Mouse (Mus musculus): ENCODE results near the gene Tmod3. TPM values are rescaled to one million over a fixed set of nuclear protein-coding genes. Genes with fewer than 3 reads are reported as not detected.
A peak's percentile ranks its signal among the peaks of the same experiment; 100 is the strongest.

Tmod3 gene
- polyA plus RNA-seq (2015; fragmentation: Nextera tagmentation; extraction: Ambion mirVana), result 109 and 111 TPM in 2 replicates

DNA sequence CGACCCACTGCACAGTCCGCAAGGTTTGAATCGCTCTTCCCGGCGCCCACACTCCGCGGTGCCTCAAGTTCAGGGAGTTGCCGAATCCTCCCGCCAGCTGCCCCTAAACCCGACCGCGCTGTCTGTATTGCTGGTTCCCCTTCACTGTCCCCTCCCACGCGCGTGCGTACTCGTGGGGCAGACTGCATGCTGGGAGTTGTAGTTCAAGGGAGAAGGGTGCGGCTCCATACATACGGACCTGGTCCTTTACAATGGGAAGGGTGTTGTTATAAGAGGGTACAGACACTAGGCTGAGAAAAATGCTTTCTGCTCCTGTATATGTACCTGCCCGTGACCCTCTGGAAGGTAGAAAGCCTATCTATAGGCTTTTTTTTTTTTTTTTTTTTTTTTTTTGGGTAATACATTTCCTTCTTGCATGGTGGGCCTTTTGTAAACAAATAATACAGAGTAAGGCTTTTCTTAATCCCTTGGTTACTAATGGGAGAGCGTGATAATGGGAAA, at the start of gene Tmod3:
Tmod3 (minus strand) TSS at position 146 of the 501 bp plus-strand sequence.
- Histone ChIP-seq H3K36me3 (ENCODE audit: control insufficient read depth, insufficient read depth, low read length) (no peaks in the 10 kb centered on the region), H3K27ac (replicated peaks) (peak within 1 kb of the TSS; percentile 97), H3K9me3 (ENCODE audit: control insufficient read depth, low read length) (no peaks in the 10 kb centered on the region), H3K4me3 (ENCODE audit: low read depth, low read length) (peak within 1 kb of the TSS; percentile 86), H3K4me2 (replicated peaks; ENCODE audit: low read depth) (peak within 1 kb of the TSS; percentile 67), H3K9ac (ENCODE audit: low read length) (peak within 1 kb of the TSS; percentile 90), H3K4me1 (replicated peaks; ENCODE audit: control insufficient read depth, insufficient read depth) (peaks cover 3% of the 10 kb centered on the region; the same call in 1 of the 2 replicates), H3K27me3 (ENCODE audit: control insufficient read depth, insufficient read depth, low read length) (no peaks in the 10 kb centered on the region)
- DNase-seq (ENCODE audit: low spot score), result peak; percentile 95
- WGBS, result 1% methylated on average over 21 of the region's 21 CpGs
- ATAC-seq (ENCODE audit: low FRiP score, low TSS enrichment), result peak; percentile 96
- no peak; the same call in 1 of the 2 replicates for TF ChIP-seq CTCF (IDR thresholded peaks at IDR 0.05; ENCODE audit: low read depth)
- TF ChIP-seq EP300 (optimal IDR thresholded peaks at IDR 0.05), result no peak

DNA sequence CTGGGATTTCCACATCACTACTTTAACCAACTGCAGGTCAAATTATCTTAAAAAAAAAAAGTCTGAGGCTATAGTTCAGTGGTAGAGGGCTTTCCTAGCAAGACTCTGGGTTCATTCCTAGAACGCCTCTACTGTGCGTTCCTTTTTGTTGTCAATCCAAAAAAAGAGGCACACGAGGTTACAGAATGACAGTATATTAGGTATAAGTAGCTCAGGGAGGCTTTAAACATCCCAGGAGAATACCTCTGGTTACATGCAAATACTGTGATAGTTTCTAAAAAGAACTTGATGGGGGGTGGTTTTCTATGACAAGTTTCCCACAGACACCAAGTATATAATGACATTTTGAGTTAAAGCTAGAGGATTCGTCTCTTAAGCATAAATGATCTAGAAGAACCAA, 48.0 kb upstream of the Tmod3 start:
- 83% methylated on average over 4 of the region's 4 CpGs for WGBS
- H3K4me2 ChIP-seq (replicated peaks; ENCODE audit: low read depth), result no peak overlapping the region
- no peaks in the 10 kb centered on the region for H3K27me3 ChIP-seq (ENCODE audit: control insufficient read depth, insufficient read depth, low read length)
- TF ChIP-seq EP300 (optimal IDR thresholded peaks at IDR 0.05) (no peak), CTCF (IDR thresholded peaks at IDR 0.05; ENCODE audit: low read depth) (no peak)
- no peaks in the 10 kb centered on the region; the same call in 1 of the 2 replicates for H3K4me1 ChIP-seq (replicated peaks; ENCODE audit: control insufficient read depth, insufficient read depth)
- DNase-seq (ENCODE audit: low spot score) (no peak), ATAC-seq (ENCODE audit: low FRiP score, low TSS enrichment) (no peak)
- no peaks in the 10 kb centered on the region for H3K9me3 ChIP-seq (ENCODE audit: control insufficient read depth, low read length)
- H3K36me3 ChIP-seq (ENCODE audit: control insufficient read depth, insufficient read depth, low read length), result no peaks in the 10 kb centered on the region
- H3K9ac ChIP-seq (ENCODE audit: low read length), result no peak overlapping the region
- no peak overlapping the region for H3K27ac ChIP-seq (replicated peaks)
- no peak overlapping the region for H3K4me3 ChIP-seq (ENCODE audit: low read depth, low read length)

DNA sequence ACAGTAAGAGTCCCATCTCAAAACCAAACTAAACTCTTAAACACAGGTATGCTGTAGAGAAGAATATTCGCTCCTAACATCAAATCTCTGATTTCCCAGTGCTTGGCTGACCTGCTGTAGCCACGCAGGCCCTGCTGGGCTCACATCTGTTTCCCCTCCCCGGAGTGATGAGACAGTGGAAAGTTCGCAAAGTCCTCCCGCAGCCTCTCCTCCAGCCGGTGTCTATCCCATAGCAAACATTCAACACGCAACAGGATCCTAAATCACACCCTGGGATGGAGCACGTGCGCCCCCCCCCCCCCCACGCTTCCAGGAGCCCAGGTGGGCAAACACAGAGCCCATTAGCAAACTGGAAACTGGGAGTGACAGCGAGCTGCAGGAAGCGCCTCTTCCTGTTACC, 42.1 kb upstream of the Tmod3 start:
- 20% methylated on average over 12 of the region's 12 CpGs for WGBS
- peak; percentile 19 for DNase-seq (ENCODE audit: low spot score)
- peak overlapping the region; percentile 25; the same call in 1 of the 2 replicates for H3K4me2 ChIP-seq (replicated peaks; ENCODE audit: low read depth)
- no peak overlapping the region for H3K27ac ChIP-seq (replicated peaks)
- peak; percentile 24; the same call in 1 of the 2 replicates for ATAC-seq (ENCODE audit: low FRiP score, low TSS enrichment)
- no peaks in the 10 kb centered on the region for H3K27me3 ChIP-seq (ENCODE audit: control insufficient read depth, insufficient read depth, low read length)
- H3K36me3 ChIP-seq (ENCODE audit: control insufficient read depth, insufficient read depth, low read length), result no peaks in the 10 kb centered on the region
- H3K4me1 ChIP-seq (replicated peaks; ENCODE audit: control insufficient read depth, insufficient read depth), result 0 out of 2 replicates have a peak, but pooled peaks cover 2% of the 10 kb centered on the region
- TF ChIP-seq CTCF (IDR thresholded peaks at IDR 0.05; ENCODE audit: low read depth), result no peak
- no peak for TF ChIP-seq EP300 (optimal IDR thresholded peaks at IDR 0.05)
- no peak overlapping the region for H3K9ac ChIP-seq (ENCODE audit: low read length)
- H3K4me3 ChIP-seq (ENCODE audit: low read depth, low read length), result no peak overlapping the region; the same call in 1 of the 2 replicates
- H3K9me3 ChIP-seq (ENCODE audit: control insufficient read depth, low read length), result no peaks in the 10 kb centered on the region

DNA sequence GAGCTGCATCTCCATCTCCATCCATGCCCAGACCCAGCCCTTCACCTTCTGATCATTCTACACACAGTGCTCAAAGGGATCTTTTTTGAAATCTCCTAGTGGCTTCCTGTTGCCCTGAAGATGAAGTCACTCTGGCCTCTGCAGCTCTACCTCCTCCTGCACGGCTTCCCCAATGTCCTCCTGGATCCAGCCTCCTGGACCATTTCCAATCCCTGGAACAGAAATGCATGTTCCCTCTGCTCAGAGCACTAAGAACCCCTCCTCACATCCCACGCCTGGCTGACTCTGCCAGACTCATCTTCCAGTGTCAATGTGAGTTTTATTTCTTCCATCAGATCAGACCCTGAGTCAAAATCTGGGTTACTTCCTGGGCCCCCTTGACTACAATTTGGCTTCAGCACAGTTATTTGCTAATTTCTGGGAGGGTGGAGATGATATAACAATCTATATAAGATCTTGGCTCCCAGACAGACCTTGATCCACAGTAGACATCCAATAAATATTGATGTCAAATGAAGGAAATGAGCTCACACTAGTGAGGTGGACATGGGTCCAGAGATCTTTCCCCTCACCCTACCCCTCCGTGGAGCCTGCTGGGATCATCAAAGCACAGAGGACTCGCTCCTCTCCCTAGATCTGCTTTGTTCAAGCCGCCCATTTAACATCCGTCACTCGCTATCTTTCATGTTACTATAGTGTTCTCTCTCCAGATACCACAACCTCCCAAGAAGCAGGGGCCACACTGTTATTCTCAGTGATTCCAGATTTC, 40.9 kb upstream of the Tmod3 start:
- 0 out of 2 replicates have a peak, but pooled peaks cover 2% of the 10 kb centered on the region for H3K4me1 ChIP-seq (replicated peaks; ENCODE audit: control insufficient read depth, insufficient read depth)
- ATAC-seq (ENCODE audit: low FRiP score, low TSS enrichment), result no peak; the same call in 1 of the 2 replicates
- no peak for DNase-seq (ENCODE audit: low spot score)
- no peaks in the 10 kb centered on the region for H3K36me3 ChIP-seq (ENCODE audit: control insufficient read depth, insufficient read depth, low read length)
- WGBS, result 59% methylated on average over 7 of the region's 7 CpGs
- no peak overlapping the region for H3K4me2 ChIP-seq (replicated peaks; ENCODE audit: low read depth)
- no peak overlapping the region for H3K9ac ChIP-seq (ENCODE audit: low read length)
- TF ChIP-seq CTCF (IDR thresholded peaks at IDR 0.05; ENCODE audit: low read depth) (no peak), EP300 (optimal IDR thresholded peaks at IDR 0.05) (no peak)
- no peak overlapping the region for H3K27ac ChIP-seq (replicated peaks)
- H3K4me3 ChIP-seq (ENCODE audit: low read depth, low read length), result no peak overlapping the region
- H3K27me3 ChIP-seq (ENCODE audit: control insufficient read depth, insufficient read depth, low read length), result no peaks in the 10 kb centered on the region
- no peaks in the 10 kb centered on the region for H3K9me3 ChIP-seq (ENCODE audit: control insufficient read depth, low read length)

- peak; percentile 15 for DNase-seq (ENCODE audit: low spot score)
- H3K9ac ChIP-seq (ENCODE audit: low read length), result no peak overlapping the region
- H3K4me3 ChIP-seq (ENCODE audit: low read depth, low read length), result no peak overlapping the region
- no peaks in the 10 kb centered on the region for H3K36me3 ChIP-seq (ENCODE audit: control insufficient read depth, insufficient read depth, low read length)
- 40% methylated on average over 5 of the region's 5 CpGs for WGBS
- no peak overlapping the region; the same call in 1 of the 2 replicates for H3K27ac ChIP-seq (replicated peaks)
- H3K4me2 ChIP-seq (replicated peaks; ENCODE audit: low read depth), result no peak overlapping the region
- 0 out of 2 replicates have a peak, but pooled peaks cover 2% of the 10 kb centered on the region for H3K4me1 ChIP-seq (replicated peaks; ENCODE audit: control insufficient read depth, insufficient read depth)
- H3K27me3 ChIP-seq (ENCODE audit: control insufficient read depth, insufficient read depth, low read length), result no peaks in the 10 kb centered on the region
- peak; percentile 42; the same call in 1 of the 2 replicates for ATAC-seq (ENCODE audit: low FRiP score, low TSS enrichment)
- H3K9me3 ChIP-seq (ENCODE audit: control insufficient read depth, low read length), result no peaks in the 10 kb centered on the region
- peak; percentile 54 for TF ChIP-seq CTCF (IDR thresholded peaks at IDR 0.05; ENCODE audit: low read depth)
- no peak for TF ChIP-seq EP300 (optimal IDR thresholded peaks at IDR 0.05)
These were observed 39.9 kb upstream of the Tmod3 start for GRCm38 (mm10) chr9:75599191-75599841.

Data from stomach, postnatal 0 days (tissue).